Mouse (Mus musculus) lung, embryonic 16.5 days (tissue): ENCODE measurements around the gene Fbp2. TPM values are rescaled to one million over a fixed set of nuclear protein-coding genes. Genes with fewer than 3 reads are reported as not detected.
"Not testable (repeated sequence)": the region's sequence is repeated elsewhere in the genome, so short reads cannot be mapped to it uniquely, and the experiment has no call there.

Experiments used
- ATAC-seq: fragments of 200-750 bp; cut with Nextera tagmentation; 2 replicates; pipeline ENCODE4 v1.8.0; 2017; ENCODE audit warnings: low read depth, mild to moderate bottlenecking, moderate library complexity
- H3K27ac ChIP-seq: fragments of 300-500 bp; sonication (generic); 2 replicates; pipeline ENCODE4 v1.5.1; 2014; ENCODE audit warnings: mild to moderate bottlenecking, control low read depth, low read length
- H3K27me3 ChIP-seq: fragments of 300-500 bp; sonication (generic); 2 replicates; pipeline ENCODE4 v1.6.1; 2014; ENCODE audit warnings: low read depth, low read length, mixed read lengths; ENCODE audit not compliant: control insufficient read depth, insufficient read depth
- H3K36me3 ChIP-seq: fragments of 300-500 bp; sonication (generic); 2 replicates; pipeline ENCODE4 v1.6.1; 2014; ENCODE audit warnings: low read length; ENCODE audit not compliant: control insufficient read depth, insufficient read depth
- H3K4me1 ChIP-seq: fragments of 300-500 bp; sonication (generic); replicated peaks from 2 replicates; pipeline ENCODE4 v1.6.1; 2014; ENCODE audit warnings: low read length, mixed read lengths; ENCODE audit not compliant: control insufficient read depth, insufficient read depth
- H3K4me2 ChIP-seq: fragments of 300-500 bp; sonication (generic); 2 replicates; pipeline ENCODE4 v1.6.1; 2014; ENCODE audit warnings: low read depth, low read length, control low read depth
- H3K4me3 ChIP-seq: fragments of 300-500 bp; sonication (generic); 2 replicates; pipeline ENCODE4 v1.5.1; 2014; ENCODE audit warnings: mild to moderate bottlenecking, low read length, control low read depth
- H3K9ac ChIP-seq: fragments of 300-500 bp; sonication (generic); 2 replicates; pipeline ENCODE4 v1.6.1; 2014; ENCODE audit warnings: low read length, control low read depth
- H3K9me3 ChIP-seq: fragments of 300-500 bp; sonication (generic); 2 replicates; pipeline ENCODE4 v1.6.1; 2016; ENCODE audit warnings: low read length; ENCODE audit not compliant: control insufficient read depth
- WGBS: fragments of 180-500 bp; shearing (Covaris S2); extraction: QIAGEN DNeasy Blood & Tissue Kit; methylation state at CpG from one replicate; pipeline ENCODE4 v1.1.7; 2014; 5-methylcytosine and 5-hydroxymethylcytosine counted together
- polyA plus RNA-seq: library from polyadenylated mRNA; unstranded; fragments of >200 nt; fragmentation: Nextera tagmentation; extraction: Ambion mirVana; gene quantifications from 2 replicates; pipeline ENCODE4 v1.2.1, GENCODE M21; 2015

The Fbp2 gene
- polyA plus RNA-seq, 1 experiment from 2014 or later = 0.73 TPM

DNA sequence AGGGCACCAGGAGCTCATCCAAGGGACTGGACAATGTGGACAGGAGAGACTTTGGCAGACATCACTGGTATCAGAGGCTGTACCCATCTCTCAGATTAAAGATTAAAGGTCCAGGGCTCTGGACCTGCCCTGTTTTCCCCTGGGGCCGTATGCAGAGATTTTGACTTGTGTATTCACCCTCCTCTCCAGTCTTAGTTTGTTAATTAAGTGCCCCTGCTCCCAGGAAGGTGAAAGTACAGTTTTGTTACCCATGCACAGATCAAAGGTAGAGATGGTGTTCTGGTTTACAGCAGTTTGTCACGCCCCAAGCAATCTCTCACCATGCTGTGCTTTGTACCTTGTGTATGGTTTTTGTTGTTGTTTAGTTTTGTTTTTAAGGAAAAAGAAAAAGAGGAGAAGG, 12.4 kb upstream of the Fbp2 start:
- ATAC-seq = no peak
- Histone ChIP-seq H3K27ac (no peak overlapping the region), H3K4me3 (no peak overlapping the region), H3K36me3 (no peaks in the 10 kb centered on the region), H3K4me2 (no peak overlapping the region), H3K4me1 (no peaks in the 10 kb centered on the region), H3K9ac (no peak overlapping the region), H3K27me3 (no peaks in the 10 kb centered on the region), H3K9me3 (no peaks in the 10 kb centered on the region)
- WGBS = 66% methylated on average over 2 of the region's 2 CpGs

DNA sequence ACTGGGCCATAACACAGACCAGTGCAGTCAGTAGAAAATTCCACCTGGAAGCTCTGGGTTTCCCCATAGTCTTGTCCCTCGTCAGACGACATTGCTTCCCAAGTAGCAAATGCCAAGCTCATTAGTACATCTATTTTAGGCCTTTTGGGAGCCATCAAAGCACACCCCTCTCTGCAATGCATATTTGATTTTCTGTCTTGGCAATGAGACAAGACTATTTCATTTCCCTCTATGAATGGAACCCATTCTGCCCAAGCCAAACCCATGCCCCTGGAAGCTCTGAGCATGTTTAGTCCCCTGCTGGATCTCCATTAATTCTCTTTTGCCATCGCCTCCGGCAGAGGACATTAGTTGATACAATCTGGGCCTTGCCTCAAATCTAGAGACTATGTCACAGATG, 8.6 kb upstream of the Fbp2 start:
- 53% methylated on average over 4 of the region's 4 CpGs for WGBS
- no peak overlapping the region for H3K4me3 ChIP-seq
- H3K4me1 ChIP-seq = peaks cover 13% of the 10 kb centered on the region
- no peak overlapping the region for H3K4me2 ChIP-seq
- no peak overlapping the region for H3K9ac ChIP-seq
- H3K9me3 ChIP-seq = no peaks in the 10 kb centered on the region
- H3K36me3 ChIP-seq = no peaks in the 10 kb centered on the region
- peak overlapping the region; percentile 5; the same call in 1 of the 2 replicates for H3K27ac ChIP-seq
- H3K27me3 ChIP-seq = no peaks in the 10 kb centered on the region
- ATAC-seq = peak; percentile 82

DNA sequence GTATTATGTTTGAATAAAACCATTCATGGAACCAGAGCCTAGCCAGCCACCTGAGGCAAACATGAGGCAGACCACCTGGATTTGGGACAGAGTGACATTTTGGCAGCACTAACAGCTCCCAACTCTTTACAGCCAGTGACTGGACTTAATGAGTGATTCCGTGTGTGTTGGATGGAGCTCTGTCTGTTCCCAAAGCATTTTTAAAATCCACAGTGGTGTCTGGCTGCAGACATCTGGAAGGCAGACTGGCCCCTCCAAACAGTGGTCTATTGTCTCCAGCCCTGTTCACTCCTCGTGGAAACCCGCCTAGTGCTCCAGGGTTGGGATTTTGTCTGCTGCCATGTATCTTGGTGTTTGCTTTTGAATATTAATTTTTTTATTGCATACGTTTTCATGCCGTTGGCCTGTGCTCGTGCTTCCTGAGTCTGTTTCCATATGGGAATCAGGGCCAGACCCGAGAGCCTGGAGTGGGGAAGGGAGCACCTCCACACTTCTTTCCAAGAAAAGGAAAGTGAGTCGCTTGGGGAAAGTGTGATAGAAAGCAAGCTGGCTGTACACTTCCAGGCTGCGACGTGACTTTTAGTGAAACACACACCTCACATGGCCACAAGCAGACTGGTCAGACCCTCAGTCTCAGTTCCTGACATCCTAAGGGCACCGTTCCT, 7.6 kb upstream of the Fbp2 start:
- no peaks in the 10 kb centered on the region for H3K9me3 ChIP-seq
- H3K9ac ChIP-seq = no peak overlapping the region
- no peaks in the 10 kb centered on the region for H3K36me3 ChIP-seq
- no peak overlapping the region for H3K27ac ChIP-seq
- no peak overlapping the region for H3K4me2 ChIP-seq
- H3K4me1 ChIP-seq = peaks cover 13% of the 10 kb centered on the region
- no peak for ATAC-seq
- no peaks in the 10 kb centered on the region for H3K27me3 ChIP-seq
- no peak overlapping the region for H3K4me3 ChIP-seq
- WGBS = 49% methylated on average over 11 of the region's 11 CpGs

DNA sequence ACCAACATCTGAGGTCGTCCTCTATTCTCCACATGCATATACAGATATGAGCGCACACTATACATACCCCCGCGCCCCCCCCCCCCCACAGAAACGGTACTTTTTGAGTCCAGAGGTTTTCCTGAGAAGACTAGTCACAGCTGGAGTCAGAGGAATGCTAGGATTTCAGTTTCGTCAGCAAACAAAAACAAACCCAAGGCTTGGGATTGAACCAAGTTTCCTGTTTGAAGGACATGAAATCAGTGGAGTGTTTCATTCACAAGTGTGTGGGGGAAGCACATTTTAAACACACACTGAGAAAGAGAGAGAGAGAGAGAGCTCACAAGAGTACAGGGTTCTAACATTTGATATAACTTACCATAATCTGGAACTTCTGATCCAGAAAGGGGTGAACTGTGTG, 5.5 kb upstream of the Fbp2 start:
- Histone ChIP-seq H3K27ac (no peak overlapping the region), H3K9me3 (no peaks in the 10 kb centered on the region), H3K36me3 (no peaks in the 10 kb centered on the region), H3K9ac (no peak overlapping the region), H3K4me3 (no peak overlapping the region), H3K27me3 (no peaks in the 10 kb centered on the region), H3K4me2 (no peak overlapping the region), H3K4me1 (peaks cover 13% of the 10 kb centered on the region)
- 61% methylated on average over 6 of the region's 6 CpGs for WGBS
- no peak for ATAC-seq

DNA sequence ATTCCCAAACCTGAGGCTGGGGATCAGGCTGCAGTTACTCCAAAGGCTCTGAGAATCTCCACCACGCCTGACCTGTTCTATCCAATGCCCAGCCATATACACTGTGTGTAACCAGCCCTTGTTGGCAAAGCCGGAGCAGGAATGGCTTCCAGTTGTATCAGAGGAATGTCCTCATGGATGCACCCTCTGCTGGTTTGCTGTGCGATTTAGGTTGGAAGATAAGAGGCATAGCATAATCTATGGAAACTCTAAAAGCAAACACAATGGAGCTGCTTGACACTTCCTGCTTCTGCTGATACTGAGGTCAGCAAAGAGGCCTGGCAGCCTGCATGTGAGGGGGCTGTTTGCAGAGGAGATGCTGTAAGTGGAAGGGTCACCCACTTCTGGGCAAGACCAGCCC, 4.7 kb upstream of the Fbp2 start:
- Histone ChIP-seq H3K4me2 (no peak overlapping the region), H3K27ac (no peak overlapping the region), H3K4me3 (no peak overlapping the region), H3K36me3 (no peaks in the 10 kb centered on the region), H3K9ac (no peak overlapping the region), H3K27me3 (no peaks in the 10 kb centered on the region), H3K4me1 (peaks cover 20% of the 10 kb centered on the region), H3K9me3 (no peaks in the 10 kb centered on the region)
- ATAC-seq = no peak; the same call in 1 of the 2 replicates
- WGBS = 59% methylated on average over 3 of the region's 3 CpGs

DNA sequence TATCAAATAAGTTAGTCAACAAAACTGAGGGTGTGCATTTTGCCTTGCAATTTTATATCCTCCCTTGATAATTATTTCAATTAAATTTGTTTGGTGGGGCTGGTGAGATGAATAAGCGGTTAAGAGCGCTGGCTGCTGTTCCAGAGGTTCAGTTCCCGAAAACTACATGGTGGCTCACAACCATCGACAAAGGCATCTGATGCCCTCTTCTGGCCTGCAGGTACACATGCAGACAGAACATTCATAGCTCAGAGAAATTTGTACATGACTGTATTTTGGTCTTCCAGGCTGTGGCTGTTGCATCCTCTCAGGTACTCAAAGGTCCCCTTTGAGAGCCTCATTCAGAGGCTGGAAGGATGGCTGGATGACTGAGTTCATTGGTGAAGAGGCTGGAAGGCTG, 1.8 kb upstream of the Fbp2 start:
- Histone ChIP-seq H3K27ac (no peak overlapping the region), H3K9me3 (no peaks in the 10 kb centered on the region), H3K27me3 (no peaks in the 10 kb centered on the region), H3K36me3 (no peaks in the 10 kb centered on the region), H3K4me1 (peaks cover 20% of the 10 kb centered on the region), H3K9ac (no peak overlapping the region), H3K4me2 (no peak overlapping the region), H3K4me3 (no peak overlapping the region)
- no peak for ATAC-seq
- WGBS = 89% methylated on average over 4 of the region's 4 CpGs

DNA sequence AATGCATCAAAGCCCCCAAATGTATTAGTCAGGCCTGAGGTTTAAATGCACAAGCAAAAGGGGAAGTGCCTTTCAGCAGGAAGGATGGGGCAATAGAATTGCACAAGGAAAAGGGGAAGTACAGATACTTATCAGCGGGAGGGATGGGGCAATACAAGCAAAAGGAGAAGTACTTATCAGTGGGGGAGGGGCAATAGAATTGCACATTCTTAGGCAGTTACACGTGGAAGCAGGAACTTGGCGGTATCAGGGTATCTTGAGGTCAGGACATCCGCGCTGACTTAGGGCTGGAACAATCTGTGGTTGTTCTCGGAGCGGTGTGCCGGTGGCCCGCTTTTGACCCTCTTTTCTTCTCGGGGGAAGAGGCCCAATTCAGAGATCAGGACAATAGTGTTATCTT, 1.0 kb upstream of the Fbp2 start:
- WGBS = 68% methylated on average over 10 of the region's 10 CpGs
- not testable (repeated sequence) for ATAC-seq, H3K36me3 ChIP-seq

DNA sequence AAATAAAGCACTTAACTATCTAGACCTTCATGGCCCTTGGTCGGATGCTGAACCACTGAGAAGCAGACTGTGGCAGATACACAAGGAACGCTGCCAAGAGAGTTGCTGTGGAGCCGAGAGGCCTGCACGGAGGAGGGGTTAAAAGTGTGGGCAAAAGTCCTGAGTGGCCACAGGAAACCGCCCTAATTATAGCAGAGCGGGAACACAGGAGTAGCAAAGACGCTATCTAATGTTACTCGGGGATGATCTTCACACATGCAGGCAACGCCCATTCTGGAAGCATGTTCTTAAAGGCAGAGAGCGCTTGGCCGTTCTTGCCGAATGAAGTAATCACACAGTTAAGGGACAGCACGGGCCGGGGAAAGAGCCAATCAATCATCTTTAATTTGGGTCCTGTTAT, 1.4 kb downstream of the Fbp2 start:
- 66% methylated on average over 14 of the region's 14 CpGs for WGBS
- H3K9me3 ChIP-seq = no peaks in the 10 kb centered on the region
- H3K9ac ChIP-seq = no peak overlapping the region
- ATAC-seq = no peak
- H3K36me3 ChIP-seq = no peaks in the 10 kb centered on the region
- H3K4me3 ChIP-seq = no peak overlapping the region
- H3K27ac ChIP-seq = no peak overlapping the region
- no peak overlapping the region for H3K4me2 ChIP-seq
- H3K4me1 ChIP-seq = peaks cover 7% of the 10 kb centered on the region; the same call in 1 of the 2 replicates
- no peaks in the 10 kb centered on the region for H3K27me3 ChIP-seq

More for the DNA sequence above, 1.0 kb upstream of the Fbp2 start:
- peaks cover 20% of the 10 kb centered on the region for H3K4me1 ChIP-seq
- not testable (repeated sequence) for H3K4me2 ChIP-seq, H3K27ac ChIP-seq, H3K9ac ChIP-seq, H3K27me3 ChIP-seq, H3K4me3 ChIP-seq, H3K9me3 ChIP-seq

DNA sequence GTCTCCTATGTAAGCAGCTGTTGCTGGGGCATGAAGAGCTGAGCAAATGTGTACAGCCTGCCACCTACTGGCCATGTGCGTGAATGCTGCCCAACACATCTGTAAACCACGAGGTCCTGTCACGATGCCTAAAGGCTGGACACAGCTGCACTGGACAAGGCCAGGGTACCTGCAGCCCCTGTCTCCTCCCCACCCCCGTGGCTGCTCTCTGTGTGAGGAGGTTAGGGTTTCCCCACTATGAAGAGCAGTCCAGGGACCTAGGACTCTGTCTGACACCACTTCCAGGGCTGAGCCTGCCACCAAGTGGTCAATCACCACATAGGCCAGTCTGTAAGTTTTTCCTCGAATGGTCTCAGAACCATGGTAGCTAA, 1.9 kb downstream of the Fbp2 start:
- 3% methylated on average over 5 of the region's 5 CpGs for WGBS

More for the DNA sequence above, 1.9 kb downstream of the Fbp2 start:
- Histone ChIP-seq H3K4me3 (peak overlapping the region; percentile 39), H3K9me3 (no peaks in the 10 kb centered on the region), H3K4me1 (peaks cover 7% of the 10 kb centered on the region; the same call in 1 of the 2 replicates), H3K4me2 (peak overlapping the region; percentile 72), H3K27ac (no peak overlapping the region), H3K36me3 (no peaks in the 10 kb centered on the region), H3K27me3 (no peaks in the 10 kb centered on the region), H3K9ac (peak overlapping the region; percentile 53)
- peak; percentile 89 for ATAC-seq
